Mouse (Mus musculus) embryonic stem cell, embryonic (primary cell): ENCODE data around the gene Poc1a.

ENCODE experiments used
- CTCF ChIA-PET, 4 experiments: fragments of 300-600 bp in 2 of 4; fragments of 350-600 bp in 2 of 4; sonication (Branson Sonifier 250); formaldehyde crosslinking; loops; one replicate each; lab custom pipeline; 2022; ENCODE audit warnings: inconsistent platforms in 2 of 4; lab: Charles Lee
- POLR2A ChIA-PET, 4 experiments: fragments of 300-600 bp in 2 of 4; fragments of 350-600 bp in 2 of 4; sonication (Branson Sonifier 250); formaldehyde crosslinking; loops; one replicate each; lab custom pipeline; 2022; ENCODE audit warnings: antibody characterized with exemption in 4 of 4, inconsistent platforms in 1 of 4; lab: Charles Lee

Poc1a gene

GRCm38 (mm10) chr9:106280808-106281544, at the start of gene Poc1a:
Gene Poc1a, plus strand, starts transcription at chr9:106281061.
- CTCF ChIA-PET, result interaction anchor here (0.6 to 2.8 kb wide), 41 partner anchors 11 to 714 kb away, joined by 3 to 26 read pairs (median 4); partner anchors contain the start of genes Parp3 (in 2 of the 4), Acy1 (in 1 of the 4), Tlr9 (in 1 of the 4) and Twf2 (in 1 of the 4)
- POLR2A ChIA-PET, result interaction anchor here (0.6 to 3.1 kb wide), 55 partner anchors 9 to 1693 kb away, joined by 3 to 22 read pairs (median 4); partner anchors contain the start of genes Rpl29 (in 3 of the 4), Parp3 (in 2 of the 4), Wdr82 (in 2 of the 4) and Abhd14a (in 1 of the 4)

DNA sequence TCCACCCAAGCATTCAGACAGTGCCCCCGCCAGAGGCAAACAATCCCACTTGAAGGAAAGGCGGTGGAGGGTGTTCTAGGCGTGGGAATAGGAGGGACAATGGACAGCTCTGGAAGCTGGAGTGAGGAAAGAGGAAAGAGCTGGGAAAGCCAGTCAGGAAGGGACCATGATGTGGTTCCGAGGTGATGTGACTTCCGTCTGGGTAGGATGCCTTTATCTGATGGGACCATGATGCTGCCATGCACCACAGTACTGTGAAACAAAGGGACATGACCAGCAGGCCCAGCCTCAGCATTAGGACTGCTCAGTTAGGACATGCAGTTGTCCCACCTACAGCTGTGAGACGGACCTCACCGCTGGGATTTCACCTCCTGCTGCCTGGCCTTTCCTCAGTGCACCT, 49.6 kb upstream of the Poc1a start:
- ChIA-PET POLR2A (interaction anchor here in 3 of 4 experiments (0.7 to 1.9 kb wide), 7 partner anchors 8 to 159 kb away, joined by 3 to 4 read pairs (median 4); partner anchors contain the start of genes Twf2 (in 1 of the 3) and Wdr82 (in 1 of the 3)), CTCF (interaction anchor here (0.6 to 2.6 kb wide), 20 partner anchors 9 to 246 kb away, joined by 3 to 21 read pairs (median 3); partner anchors contain the start of genes Parp3 (in 1 of the 4), Poc1a (in 1 of the 4) and Twf2 (in 1 of the 4))

DNA sequence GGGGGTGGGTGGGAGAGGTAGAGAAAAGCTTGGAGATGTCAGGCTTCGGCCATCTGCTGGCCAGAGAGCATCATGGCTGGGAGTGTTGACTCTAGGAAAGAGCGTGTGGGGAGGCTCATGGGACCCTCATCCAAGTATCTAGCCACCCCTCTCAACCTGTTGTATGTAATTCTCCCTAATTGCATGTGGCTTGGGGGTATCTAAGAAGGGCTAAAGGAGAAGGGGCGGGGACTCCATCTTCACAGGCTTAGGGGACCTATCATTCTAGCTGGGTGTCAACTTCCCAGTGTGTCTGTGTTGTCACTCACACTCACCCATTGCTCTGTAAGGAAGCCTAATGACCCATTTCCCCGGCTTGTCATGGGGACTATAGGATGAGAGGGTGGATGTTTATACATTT, 49.0 kb upstream of the Poc1a start:
- ChIA-PET POLR2A (interaction anchor here in 1 of 4 experiments (0.6 to 1.4 kb wide), 4 partner anchors 18 to 1981 kb away, joined by 3 to 5 read pairs (median 4); no protein-coding TSS in a partner anchor), CTCF (interaction anchor here (0.6 to 2.6 kb wide), 13 partner anchors 9 to 245 kb away, joined by 3 to 21 read pairs (median 7); partner anchors contain the start of genes Parp3 (in 1 of the 4), Poc1a (in 1 of the 4) and Twf2 (in 1 of the 4))

DNA sequence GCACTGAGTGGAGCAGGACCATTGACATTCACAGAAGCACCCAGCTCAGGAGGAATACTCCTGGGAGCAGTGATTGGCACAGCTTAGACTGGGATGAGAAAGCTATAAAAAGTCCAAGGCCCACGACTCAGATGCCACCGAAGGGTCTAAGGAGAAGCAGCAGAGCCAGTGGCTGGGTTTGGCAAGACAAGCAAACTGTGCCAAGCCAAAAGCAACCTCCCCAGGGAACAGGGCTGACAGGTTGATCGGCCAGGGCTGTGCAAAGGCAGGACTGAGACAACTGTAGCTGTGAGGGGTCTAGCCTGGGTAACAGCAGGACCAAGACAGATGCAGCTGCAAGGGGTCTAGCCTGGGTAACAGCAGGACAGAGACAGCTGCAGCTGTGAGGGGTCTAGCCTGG, 47.9 kb upstream of the Poc1a start:
- ChIA-PET CTCF (interaction anchor here in 2 of 4 experiments (0.6 to 0.9 kb wide), 2 partner anchors 9 to 113 kb away, joined by 3 to 6 read pairs; no protein-coding TSS in a partner anchor), POLR2A (interaction anchor here in 1 of 4 experiments (1.1 to 4.1 kb wide), 3 partner anchors 7 to 66 kb away, joined by 3 to 17 read pairs (median 3); no protein-coding TSS in a partner anchor)

- CTCF ChIA-PET, result interaction anchor here in 1 of 4 experiments (0.6 to 1.6 kb wide), 3 partner anchors 8 to 47 kb away, joined by 3 to 6 read pairs (median 3); partner anchors contain the start of gene Poc1a
- POLR2A ChIA-PET, result interaction anchor here in 2 of 4 experiments (0.9 to 4.1 kb wide), 6 partner anchors 8 to 243 kb away, joined by 3 to 17 read pairs (median 4); partner anchors contain the start of gene Parp3 (in 1 of the 2)
These were observed 46.9 kb upstream of the Poc1a start for GRCm38 (mm10) chr9:106233953-106234352.

- ChIA-PET CTCF (interaction anchor here in 1 of 4 experiments (1.6 kb wide), 1 partner anchor 23 kb away, joined by 6 read pairs; no protein-coding TSS in a partner anchor), POLR2A (interaction anchor here in 2 of 4 experiments (0.6 to 4.1 kb wide), 6 partner anchors 7 to 72 kb away, joined by 3 to 17 read pairs (median 3); partner anchors contain the start of gene Tlr9 (in 1 of the 2))
These were observed 45.5 kb upstream of the Poc1a start for GRCm38 (mm10) chr9:106235194-106235830.

GRCm38 (mm10) chr9:106236156-106236817, 44.6 kb upstream of the Poc1a start:
- ChIA-PET POLR2A (interaction anchor here in 1 of 4 experiments (0.8 to 4.1 kb wide), 3 partner anchors 11 to 68 kb away, joined by 3 to 17 read pairs (median 4); no protein-coding TSS in a partner anchor), CTCF (no interaction called here)

DNA sequence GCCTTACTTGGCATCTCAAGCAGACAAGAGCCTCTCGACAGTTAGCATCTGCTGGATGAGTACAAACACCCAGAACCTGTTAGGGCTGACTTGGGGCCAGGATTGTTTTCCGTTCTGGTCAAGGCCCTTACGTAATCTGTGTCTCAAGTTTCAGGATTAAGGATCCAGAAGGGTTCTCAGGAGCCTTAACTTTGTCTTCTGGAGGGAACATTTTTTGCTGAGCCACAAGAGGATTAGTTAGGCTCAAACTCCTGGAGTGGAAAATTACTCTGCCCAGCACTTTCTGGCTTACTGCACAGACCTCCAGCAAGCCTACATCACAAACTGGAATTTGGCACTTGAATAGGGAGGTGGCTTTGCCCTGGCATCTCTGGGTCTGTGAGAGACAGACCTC, 44.0 kb upstream of the Poc1a start:
- ChIA-PET POLR2A (interaction anchor here in 1 of 4 experiments (0.9 to 4.1 kb wide), 2 partner anchors 11 to 40 kb away, joined by 4 to 17 read pairs; no protein-coding TSS in a partner anchor), CTCF (no interaction called here)

DNA sequence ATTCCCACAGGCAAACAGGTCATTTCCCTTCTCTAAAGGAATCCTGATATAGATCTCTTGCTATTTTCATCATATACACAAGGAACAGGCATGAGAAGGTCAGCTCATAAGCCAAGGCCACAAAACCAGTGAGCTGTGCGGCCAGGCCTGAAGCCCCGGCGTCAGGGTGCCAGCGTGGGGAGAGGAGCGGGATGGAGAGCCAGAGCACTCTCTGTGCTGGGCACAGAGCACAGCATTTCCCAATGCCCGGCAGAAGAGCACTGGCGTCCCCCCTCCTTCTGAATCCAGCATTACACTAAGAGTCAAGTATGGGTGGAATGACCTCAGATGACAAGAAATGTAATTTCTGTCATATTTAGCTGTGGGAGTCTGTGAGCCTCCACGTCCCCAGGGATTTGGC, 43.5 kb upstream of the Poc1a start:
- CTCF ChIA-PET, result interaction anchor here in 1 of 4 experiments (0.6 kb wide), 1 partner anchor 295 kb away, joined by 3 read pairs; no protein-coding TSS in a partner anchor
- POLR2A ChIA-PET, result interaction anchor here in 1 of 4 experiments (0.9 to 1.2 kb wide), 3 partner anchors 10 to 46 kb away, joined by 3 read pairs; no protein-coding TSS in a partner anchor

DNA sequence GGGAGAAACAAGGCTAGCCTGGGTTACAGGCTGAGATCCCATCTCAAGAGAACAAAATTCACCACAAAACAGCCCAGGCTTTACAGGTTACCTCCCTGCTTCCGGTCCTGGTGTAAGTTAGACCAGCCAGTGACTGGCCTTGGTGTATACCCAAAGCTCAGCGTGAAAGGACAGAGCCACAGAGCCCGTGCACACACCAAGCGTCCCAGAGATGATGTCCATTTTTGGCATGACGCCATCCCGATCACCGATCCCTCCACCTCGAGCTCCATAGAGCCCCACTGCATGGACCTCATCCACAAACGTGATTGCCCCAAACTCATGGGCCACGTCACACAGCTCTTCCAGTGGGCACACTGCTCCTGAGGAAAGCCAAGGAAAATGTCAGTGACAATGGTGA, 43.0 kb upstream of the Poc1a start:
- POLR2A ChIA-PET, result interaction anchor here in 1 of 4 experiments (0.9 to 1.2 kb wide), 3 partner anchors 11 to 47 kb away, joined by 3 read pairs; no protein-coding TSS in a partner anchor

GRCm38 (mm10) chr9:106241541-106242164, 39.2 kb upstream of the Poc1a start:
- ChIA-PET POLR2A (interaction anchor here in 3 of 4 experiments (0.8 to 4.2 kb wide), 16 partner anchors 7 to 235 kb away, joined by 3 to 21 read pairs (median 5); partner anchors contain the start of genes Parp3 (in 1 of the 3), Rpl29 (in 1 of the 3) and Wdr82 (in 1 of the 3)), CTCF (interaction anchor here (0.6 to 3.0 kb wide), 17 partner anchors 8 to 1092 kb away, joined by 3 to 21 read pairs (median 7); partner anchors contain the start of gene Poc1a (in 1 of the 4))

More for the DNA sequence above, 43.0 kb upstream of the Poc1a start:
- CTCF ChIA-PET, result interaction anchor here in 1 of 4 experiments (0.6 kb wide), 1 partner anchor 295 kb away, joined by 3 read pairs; no protein-coding TSS in a partner anchor

- ChIA-PET POLR2A (interaction anchor here in 3 of 4 experiments (0.7 to 4.2 kb wide), 21 partner anchors 8 to 234 kb away, joined by 3 to 21 read pairs (median 5); partner anchors contain the start of genes Wdr82 (in 2 of the 3), Dusp7 (in 1 of the 3), Parp3 (in 1 of the 3) and Poc1a (in 1 of the 3)), CTCF (interaction anchor here in 3 of 4 experiments (0.5 to 3.0 kb wide), 18 partner anchors 10 to 1397 kb away, joined by 3 to 21 read pairs (median 4); partner anchors contain the start of genes Parp3 (in 2 of the 3), Poc1a (in 2 of the 3), Rrp9 (in 1 of the 3) and Wdr82 (in 1 of the 3))
These were observed 37.9 kb upstream of the Poc1a start for GRCm38 (mm10) chr9:106242813-106243488.

DNA sequence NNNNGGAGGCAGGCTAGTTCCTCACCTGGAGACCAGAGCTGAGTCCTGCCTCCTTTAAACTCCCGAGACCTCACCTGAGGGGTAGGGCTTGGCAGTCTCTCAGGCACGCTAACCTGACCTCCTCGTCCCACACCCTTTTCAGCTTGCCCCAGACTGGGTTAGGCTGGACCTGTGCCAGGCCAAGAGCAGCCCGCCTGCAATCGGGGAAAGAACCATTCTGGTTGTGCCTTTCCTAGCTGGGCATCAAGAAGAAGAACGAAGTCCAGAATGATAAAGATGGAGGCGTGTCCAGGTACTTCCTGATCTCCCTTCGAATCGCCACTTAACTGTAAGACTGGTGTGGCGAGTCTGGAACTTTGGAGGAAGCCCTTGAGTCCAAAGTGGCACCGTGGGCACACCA, 31.3 kb upstream of the Poc1a start:
- CTCF ChIA-PET, result interaction anchor here in 3 of 4 experiments (0.5 to 1.6 kb wide), 10 partner anchors 10 to 173 kb away, joined by 3 to 7 read pairs (median 3); no protein-coding TSS in a partner anchor

GRCm38 (mm10) chr9:106250245-106250644, 30.6 kb upstream of the Poc1a start:
- CTCF ChIA-PET, result interaction anchor here in 3 of 4 experiments (0.6 to 1.6 kb wide), 7 partner anchors 10 to 94 kb away, joined by 3 to 7 read pairs (median 3); no protein-coding TSS in a partner anchor
- POLR2A ChIA-PET, result interaction anchor here in 3 of 4 experiments (0.7 to 3.4 kb wide), 20 partner anchors 8 to 227 kb away, joined by 3 to 18 read pairs (median 3); partner anchors contain the start of genes Wdr82 (in 2 of the 3), Parp3 (in 1 of the 3), Pcbp4 (in 1 of the 3) and Rpl29 (in 1 of the 3)

More for the DNA sequence above, 31.3 kb upstream of the Poc1a start:
- POLR2A ChIA-PET, result interaction anchor here in 2 of 4 experiments (0.8 to 3.4 kb wide), 14 partner anchors 10 to 204 kb away, joined by 3 to 18 read pairs (median 4); partner anchors contain the start of genes Pcbp4 (in 1 of the 2) and Wdr82 (in 1 of the 2)

DNA sequence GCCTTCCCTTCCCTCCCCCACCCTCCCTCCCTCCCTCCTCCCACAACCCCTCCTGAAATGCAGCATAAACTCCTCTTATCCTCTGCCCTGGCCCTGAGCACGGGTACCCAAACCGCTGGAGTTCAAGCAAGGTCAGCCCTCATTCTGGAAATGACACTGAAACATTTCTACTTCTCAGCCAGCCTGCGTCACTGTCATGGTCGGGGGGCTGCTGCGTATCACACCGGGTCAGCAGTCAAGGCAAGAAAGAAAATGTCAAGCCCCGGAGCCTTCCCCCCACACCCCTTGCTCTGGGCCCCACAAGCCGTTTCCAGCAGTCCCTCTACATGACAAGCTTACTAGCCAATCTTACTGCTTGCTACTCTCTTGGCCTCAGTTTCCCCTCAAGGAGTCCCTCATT, 29.8 kb upstream of the Poc1a start:
- CTCF ChIA-PET, result interaction anchor here in 3 of 4 experiments (0.6 to 1.6 kb wide), 4 partner anchors 20 to 179 kb away, joined by 3 to 4 read pairs (median 3); no protein-coding TSS in a partner anchor
- POLR2A ChIA-PET, result interaction anchor here in 3 of 4 experiments (0.7 to 3.4 kb wide), 14 partner anchors 9 to 226 kb away, joined by 3 to 18 read pairs (median 4); partner anchors contain the start of genes Rpl29 (in 2 of the 3), Wdr82 (in 2 of the 3), Parp3 (in 1 of the 3) and Pcbp4 (in 1 of the 3)
